Mouse (Mus musculus): ENCODE measurements around the gene Alx3. TPM values are rescaled to one million over a fixed set of nuclear protein-coding genes. Genes with fewer than 3 reads are reported as not detected.

Gene Alx3
- polyA plus RNA-seq (2015; fragmentation: Nextera tagmentation; extraction: Ambion mirVana): 0.28 and 0.53 TPM in 2 replicates

DNA sequence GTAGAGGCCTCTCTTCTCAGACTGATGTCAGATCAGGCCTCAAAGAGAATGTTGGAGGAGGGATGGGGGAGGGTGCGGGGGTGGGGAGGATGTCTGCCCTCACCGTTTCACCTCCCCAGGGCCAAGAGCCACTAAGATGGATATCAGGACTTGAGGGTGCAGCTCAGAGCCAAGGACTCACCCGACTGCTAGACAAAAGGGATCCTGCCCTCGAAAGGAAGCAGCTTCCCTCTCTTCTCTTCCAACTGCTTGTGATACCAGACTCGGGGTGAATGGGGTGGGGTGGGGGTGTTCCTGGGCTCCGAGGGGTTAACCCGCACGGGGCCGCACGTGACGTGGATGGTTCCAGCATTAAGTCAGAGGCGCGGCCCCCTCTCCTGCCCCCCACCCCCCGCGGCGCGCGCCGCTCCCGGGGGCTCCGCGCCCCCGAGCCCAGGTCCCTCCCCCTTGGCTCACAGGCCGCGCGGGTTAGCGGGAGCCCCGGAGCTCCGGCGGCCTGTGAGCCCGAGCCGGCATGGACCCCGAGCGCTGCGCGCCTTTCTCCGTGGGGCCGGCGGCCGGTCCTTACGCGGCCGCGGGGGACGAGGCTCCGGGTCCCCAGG is at the start of gene Alx3:
Alx3 (plus strand) TSS at position 370 of the 602 bp plus-strand sequence.
- no peak within 1 kb of the TSS for H3K27ac ChIP-seq (replicated peaks)
- H3K4me1 ChIP-seq: peaks cover 21% of the 10 kb centered on the region
- H3K9ac ChIP-seq: peak within 1 kb of the TSS; percentile 71
- peak within 1 kb of the TSS; percentile 74 for H3K4me2 ChIP-seq
- peak within 1 kb of the TSS; percentile 52 for H3K4me3 ChIP-seq
- peaks cover 97% of the 10 kb centered on the region for H3K27me3 ChIP-seq (replicated peaks)
- no peak for ATAC-seq (ENCODE audit: extremely low read depth, insufficient number of reproducible peaks, low FRiP score, low TSS enrichment)
- 1% methylated on average over 41 of the region's 46 CpGs for WGBS
- H3K36me3 ChIP-seq: no peaks in the 10 kb centered on the region
- no peaks in the 10 kb centered on the region for H3K9me3 ChIP-seq

DNA sequence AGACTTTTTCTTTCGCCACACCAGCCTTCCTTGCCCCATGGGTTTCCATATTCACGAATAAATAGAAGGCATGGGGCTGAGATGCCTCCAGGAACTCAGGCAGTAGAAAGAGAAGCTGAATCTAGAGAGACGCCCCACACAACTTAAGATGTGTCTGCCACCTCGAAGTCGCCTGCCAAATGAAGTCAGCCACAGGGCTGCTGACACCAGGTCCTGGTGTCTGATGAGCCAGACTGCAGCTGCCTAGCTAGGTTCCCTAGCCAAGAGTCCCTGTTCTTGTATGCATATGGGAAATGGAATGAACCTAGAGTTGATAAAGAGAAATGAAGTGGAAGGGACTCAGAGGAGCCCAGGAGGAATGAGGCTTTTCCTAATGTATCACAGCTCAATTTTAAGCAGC is 49.6 kb upstream of the Alx3 start:
- no peak overlapping the region for H3K9ac ChIP-seq
- H3K36me3 ChIP-seq: no peaks in the 10 kb centered on the region
- H3K27ac ChIP-seq (replicated peaks): no peak overlapping the region
- H3K4me1 ChIP-seq: peaks cover 10% of the 10 kb centered on the region
- H3K4me2 ChIP-seq: no peak overlapping the region
- H3K27me3 ChIP-seq (replicated peaks): peaks cover 39% of the 10 kb centered on the region
- WGBS: 58% methylated on average over 5 of the region's 5 CpGs
- ATAC-seq (ENCODE audit: extremely low read depth, insufficient number of reproducible peaks, low FRiP score, low TSS enrichment): no peak
- no peak overlapping the region for H3K4me3 ChIP-seq
- H3K9me3 ChIP-seq: no peaks in the 10 kb centered on the region

DNA sequence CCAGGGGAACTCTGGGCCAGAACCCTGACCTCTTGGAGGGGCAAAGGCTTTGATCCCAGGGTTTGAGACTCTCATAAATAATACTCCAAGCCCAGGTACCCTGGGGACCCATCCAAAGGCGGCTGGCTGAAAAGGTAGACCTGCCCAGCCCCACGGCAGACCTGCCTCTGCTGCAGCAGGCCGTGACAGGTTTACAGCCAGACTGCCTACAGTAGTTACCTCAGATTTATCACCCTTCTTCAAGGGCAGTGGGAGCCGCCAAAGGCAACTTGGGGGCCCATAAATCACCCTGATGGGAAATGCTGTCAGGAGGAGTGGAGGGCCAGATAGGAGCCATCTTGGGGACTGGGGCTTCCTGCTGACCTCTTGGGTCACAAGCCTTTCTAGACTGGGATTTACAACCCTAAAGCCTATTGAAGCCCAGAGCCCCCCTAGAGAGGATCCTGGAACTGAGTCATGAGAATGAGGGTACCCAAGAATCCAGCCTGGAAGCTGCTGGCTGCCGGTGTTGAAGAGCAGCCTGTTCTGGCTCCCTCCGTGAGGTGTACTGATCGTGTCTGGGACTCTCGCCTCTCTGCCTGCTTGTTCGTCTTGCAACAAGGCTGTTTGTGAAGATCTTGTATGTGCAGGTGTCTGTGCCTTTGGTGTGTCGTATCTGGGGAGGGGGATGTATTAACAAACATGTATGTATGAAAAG is 49.0 kb upstream of the Alx3 start:
- H3K4me1 ChIP-seq: peaks cover 10% of the 10 kb centered on the region
- H3K4me2 ChIP-seq: no peak overlapping the region
- no peaks in the 10 kb centered on the region for H3K36me3 ChIP-seq
- WGBS: 66% methylated on average over 10 of the region's 10 CpGs
- H3K4me3 ChIP-seq: no peak overlapping the region
- ATAC-seq (ENCODE audit: extremely low read depth, insufficient number of reproducible peaks, low FRiP score, low TSS enrichment): no peak
- H3K9me3 ChIP-seq: no peaks in the 10 kb centered on the region
- H3K9ac ChIP-seq: no peak overlapping the region
- peaks cover 33% of the 10 kb centered on the region; the same call in 1 of the 2 replicates for H3K27me3 ChIP-seq (replicated peaks)
- H3K27ac ChIP-seq (replicated peaks): no peak overlapping the region

DNA sequence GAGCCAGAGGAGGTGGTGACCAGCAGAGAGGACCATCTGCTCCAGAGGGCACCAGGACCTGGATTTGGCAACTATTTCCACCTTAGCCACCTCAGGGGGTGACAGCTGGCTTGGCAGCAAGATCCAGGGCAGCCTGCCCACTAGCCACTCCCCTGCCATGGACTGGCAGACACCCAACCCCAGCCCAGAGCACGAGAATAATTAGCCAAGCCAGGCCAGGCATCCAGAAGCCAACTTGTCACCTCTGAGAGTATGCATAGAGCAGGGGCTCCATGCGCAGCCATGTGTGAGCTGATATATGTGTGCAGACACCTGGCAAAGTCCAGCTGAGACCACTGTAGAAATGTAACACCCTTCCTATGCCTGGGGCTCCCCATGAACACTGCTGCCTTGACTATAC is 47.9 kb upstream of the Alx3 start:
- 48% methylated on average over 2 of the region's 2 CpGs for WGBS
- no peak overlapping the region for H3K9ac ChIP-seq

DNA sequence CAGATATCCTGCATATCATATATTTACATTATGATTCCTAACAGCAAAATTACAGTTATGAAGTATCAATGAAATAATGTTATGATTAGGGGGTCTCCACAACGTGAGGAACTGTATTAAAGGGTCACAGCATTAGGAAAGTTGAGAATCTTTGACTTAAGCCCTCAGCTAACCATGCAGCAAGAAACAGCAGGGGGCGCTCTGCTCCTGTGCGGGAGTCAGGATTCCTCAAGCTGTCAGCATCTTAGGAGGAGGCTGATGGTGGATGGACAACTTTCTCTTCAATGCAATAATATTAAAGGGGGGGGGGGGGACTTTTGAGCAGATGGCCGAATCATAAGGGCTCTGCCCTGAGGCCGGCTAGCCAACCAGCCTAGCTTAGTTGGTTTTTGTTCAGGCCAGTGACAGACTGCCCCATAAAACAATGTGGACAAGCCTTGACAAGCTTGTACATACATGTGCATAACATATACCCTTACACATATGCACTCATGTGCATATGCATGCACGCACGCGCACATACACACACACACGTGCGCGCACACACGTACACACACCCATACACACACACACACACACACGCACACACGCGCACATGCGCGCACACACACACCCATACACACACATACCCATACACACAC is 44.3 kb upstream of the Alx3 start:
- peaks cover 7% of the 10 kb centered on the region for H3K4me1 ChIP-seq
- H3K27me3 ChIP-seq (replicated peaks): peaks cover 47% of the 10 kb centered on the region
- 69% methylated on average over 17 of the region's 17 CpGs for whole genome bisulfite sequencing
- H3K4me2 ChIP-seq: no peak overlapping the region
- no peak overlapping the region for H3K9ac ChIP-seq
- H3K9me3 ChIP-seq: no peaks in the 10 kb centered on the region
- no peak for ATAC-seq (ENCODE audit: extremely low read depth, insufficient number of reproducible peaks, low FRiP score, low TSS enrichment)
- H3K27ac ChIP-seq (replicated peaks): no peak overlapping the region
- H3K4me3 ChIP-seq: no peak overlapping the region
- no peaks in the 10 kb centered on the region for H3K36me3 ChIP-seq

More for the DNA sequence above, 47.9 kb upstream of the Alx3 start:
- H3K4me1 ChIP-seq: peaks cover 10% of the 10 kb centered on the region
- H3K4me2 ChIP-seq: no peak overlapping the region
- H3K27ac ChIP-seq (replicated peaks): no peak overlapping the region
- H3K4me3 ChIP-seq: no peak overlapping the region
- H3K9me3 ChIP-seq: no peaks in the 10 kb centered on the region
- H3K36me3 ChIP-seq: no peaks in the 10 kb centered on the region
- peaks cover 26% of the 10 kb centered on the region; the same call in 1 of the 2 replicates for H3K27me3 ChIP-seq (replicated peaks)
- ATAC-seq (ENCODE audit: extremely low read depth, insufficient number of reproducible peaks, low FRiP score, low TSS enrichment): no peak

DNA sequence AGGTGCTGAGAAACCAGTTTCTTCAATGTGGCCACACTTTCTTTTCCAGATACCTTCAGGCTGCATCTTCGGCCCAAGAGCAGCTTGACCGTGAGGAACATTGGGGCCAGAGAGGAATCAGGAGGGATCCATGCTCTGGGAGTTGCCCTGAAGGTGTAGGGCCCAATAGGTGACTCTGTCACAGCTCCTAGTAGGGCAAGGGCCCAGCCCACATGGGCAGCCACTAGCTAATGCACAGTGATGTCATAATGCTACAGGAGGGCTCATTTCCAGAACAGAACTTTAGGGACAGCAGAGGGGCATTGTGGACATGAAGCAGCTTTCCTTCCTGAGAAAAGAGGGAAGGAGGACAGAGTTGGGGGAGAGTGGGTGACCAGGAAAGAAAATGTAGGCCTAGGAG is 40.0 kb upstream of the Alx3 start, which contains the start of gene Ubl4b:
Ubl4b (minus strand) TSS at position 232 of the 400 bp plus-strand sequence.
- Histone ChIP-seq H3K27ac (replicated peaks) (no peak within 1 kb of the TSS), H3K36me3 (no peaks in the 10 kb centered on the region), H3K9ac (no peak within 1 kb of the TSS), H3K4me1 (peaks cover 6% of the 10 kb centered on the region; the same call in 1 of the 2 replicates), H3K4me3 (no peak within 1 kb of the TSS), H3K27me3 (replicated peaks) (peaks cover 53% of the 10 kb centered on the region), H3K9me3 (no peaks in the 10 kb centered on the region), H3K4me2 (no peak within 1 kb of the TSS)
- WGBS: 80% methylated on average over 2 of the region's 2 CpGs
- ATAC-seq (ENCODE audit: extremely low read depth, insufficient number of reproducible peaks, low FRiP score, low TSS enrichment): no peak

DNA sequence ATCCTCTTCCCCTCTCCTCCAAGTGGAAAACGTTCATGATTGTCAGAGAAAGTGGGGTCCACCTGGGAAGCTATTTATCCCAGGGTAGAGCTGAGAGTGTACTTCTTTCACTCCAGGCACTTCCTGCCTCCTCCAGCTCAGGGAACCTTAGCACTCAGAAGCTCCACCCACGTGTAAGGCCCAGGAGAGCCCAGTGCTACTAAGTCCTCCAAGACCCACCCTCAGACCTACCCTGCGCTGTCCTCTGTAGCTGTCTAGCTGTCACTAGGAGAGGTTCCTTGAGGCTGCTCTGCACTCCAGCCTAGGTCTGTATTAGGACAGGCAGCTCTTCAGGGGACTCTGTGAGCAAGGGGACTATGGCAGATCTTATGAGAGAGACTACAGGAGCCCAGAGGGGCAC is 36.1 kb upstream of the Alx3 start:
- ATAC-seq (ENCODE audit: extremely low read depth, insufficient number of reproducible peaks, low FRiP score, low TSS enrichment): no peak
- no peak overlapping the region for H3K27ac ChIP-seq (replicated peaks)
- H3K4me2 ChIP-seq: no peak overlapping the region
- H3K9me3 ChIP-seq: no peaks in the 10 kb centered on the region
- no peak overlapping the region for H3K9ac ChIP-seq
- peaks cover 41% of the 10 kb centered on the region for H3K4me1 ChIP-seq
- no peaks in the 10 kb centered on the region for H3K36me3 ChIP-seq
- H3K4me3 ChIP-seq: no peak overlapping the region
- peaks cover 45% of the 10 kb centered on the region for H3K27me3 ChIP-seq (replicated peaks)
- WGBS: 21% methylated on average over 3 of the region's 3 CpGs

DNA sequence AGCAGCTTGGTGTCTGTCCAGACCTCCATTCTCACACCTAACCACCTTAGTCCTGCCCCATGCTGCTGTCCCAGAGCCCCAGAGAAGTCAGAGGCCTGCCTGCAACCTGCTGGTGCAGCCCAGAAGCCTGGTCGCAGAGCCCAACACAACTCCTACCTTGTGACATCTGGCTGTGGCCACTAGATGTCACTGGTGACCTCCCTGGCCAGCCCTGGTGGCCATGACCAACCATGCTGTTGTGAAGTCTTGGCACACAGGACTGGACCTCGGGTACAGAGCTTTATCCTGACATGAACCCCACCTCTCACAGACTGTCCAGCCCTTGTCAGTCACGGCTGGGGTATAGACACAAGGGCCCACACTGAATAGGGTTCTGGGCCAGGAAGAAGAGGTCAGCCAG is 35.6 kb upstream of the Alx3 start:
- ATAC-seq (ENCODE audit: extremely low read depth, insufficient number of reproducible peaks, low FRiP score, low TSS enrichment): 0 out of 2 replicates have a peak, but pooled peaks have one; percentile 32
- no peak overlapping the region for H3K4me2 ChIP-seq
- no peak overlapping the region for H3K27ac ChIP-seq (replicated peaks)
- 7% methylated on average over 3 of the region's 3 CpGs for WGBS
- no peak overlapping the region for H3K9ac ChIP-seq
- H3K36me3 ChIP-seq: no peaks in the 10 kb centered on the region
- H3K27me3 ChIP-seq (replicated peaks): peaks cover 41% of the 10 kb centered on the region
- H3K4me1 ChIP-seq: peaks cover 45% of the 10 kb centered on the region
- H3K4me3 ChIP-seq: no peak overlapping the region
- H3K9me3 ChIP-seq: no peaks in the 10 kb centered on the region

DNA sequence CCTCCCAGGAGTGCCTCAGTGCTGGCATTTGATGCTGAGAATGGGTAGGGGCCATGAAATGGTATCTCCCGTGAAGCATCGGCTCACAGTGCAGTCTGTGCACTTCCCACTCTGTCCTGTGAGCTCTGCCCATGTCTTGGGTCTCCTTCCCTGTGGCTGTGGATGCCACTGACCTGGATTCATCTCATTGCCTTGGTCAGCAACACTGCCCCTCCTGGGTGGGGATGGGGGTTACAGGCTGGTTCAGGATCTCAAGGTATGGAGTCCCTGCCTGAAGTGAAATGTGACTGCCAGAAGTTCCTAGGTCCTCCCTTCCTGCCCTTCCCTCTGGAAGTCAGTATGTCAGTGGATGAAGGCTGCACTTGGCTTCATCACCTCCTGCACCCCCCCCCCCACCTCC is 32.7 kb upstream of the Alx3 start:
- Histone ChIP-seq H3K36me3 (no peaks in the 10 kb centered on the region), H3K27me3 (replicated peaks) (peaks cover 33% of the 10 kb centered on the region), H3K4me1 (peaks cover 71% of the 10 kb centered on the region), H3K9ac (no peak overlapping the region), H3K4me2 (no peak overlapping the region), H3K27ac (replicated peaks) (no peak overlapping the region), H3K9me3 (no peaks in the 10 kb centered on the region), H3K4me3 (no peak overlapping the region)
- 52% methylated on average over 2 of the region's 2 CpGs for WGBS
- ATAC-seq (ENCODE audit: extremely low read depth, insufficient number of reproducible peaks, low FRiP score, low TSS enrichment): no peak

DNA sequence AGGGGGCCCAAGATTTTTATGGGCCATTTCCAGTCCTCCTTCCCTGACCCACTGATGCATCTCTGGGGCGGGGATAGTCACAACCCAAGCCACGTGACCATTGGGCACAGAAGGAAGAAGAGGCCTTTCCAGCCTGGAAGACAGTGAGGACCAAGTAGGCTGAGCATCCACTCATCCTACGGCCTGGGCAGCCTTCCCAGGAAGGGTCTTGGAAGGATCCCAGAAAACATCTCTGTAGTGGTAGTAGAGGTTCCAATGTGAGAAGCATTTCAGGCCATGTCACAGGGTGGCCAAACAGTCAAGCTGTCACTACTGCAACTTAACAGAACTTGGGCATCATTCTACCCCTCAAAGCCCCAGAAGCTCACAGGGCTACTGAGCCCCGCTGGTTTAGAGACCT is 32.2 kb upstream of the Alx3 start:
- peak overlapping the region; percentile 91 for H3K27ac ChIP-seq (replicated peaks)
- H3K9me3 ChIP-seq: no peaks in the 10 kb centered on the region
- H3K9ac ChIP-seq: no peak overlapping the region
- H3K4me2 ChIP-seq: no peak overlapping the region
- 86% methylated on average over 4 of the region's 4 CpGs for WGBS
- peaks cover 74% of the 10 kb centered on the region for H3K4me1 ChIP-seq
- no peaks in the 10 kb centered on the region for H3K36me3 ChIP-seq
- peaks cover 31% of the 10 kb centered on the region for H3K27me3 ChIP-seq (replicated peaks)
- ATAC-seq (ENCODE audit: extremely low read depth, insufficient number of reproducible peaks, low FRiP score, low TSS enrichment): no peak
- H3K4me3 ChIP-seq: no peak overlapping the region

DNA sequence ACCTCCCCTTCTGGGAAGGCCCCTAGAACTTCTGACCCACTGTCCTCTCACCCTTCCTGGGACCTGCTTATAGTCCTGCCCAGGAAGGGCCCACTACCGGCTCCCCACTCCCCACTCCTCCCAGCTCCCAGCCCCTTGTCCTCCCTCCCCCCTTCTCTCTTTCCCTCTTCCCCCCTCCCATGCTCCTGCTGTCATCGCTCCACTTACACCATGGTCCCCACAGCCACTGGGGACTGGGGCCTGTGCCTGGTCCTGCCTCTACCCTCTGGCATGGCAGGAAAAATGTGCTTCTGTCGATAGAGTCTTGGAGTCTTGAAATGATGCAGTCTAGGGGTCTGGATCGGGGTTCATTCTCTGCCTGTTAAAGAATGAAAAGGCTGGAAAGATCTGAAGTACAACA is 31.0 kb upstream of the Alx3 start:
- peak overlapping the region; percentile 91 for H3K27ac ChIP-seq (replicated peaks)
- no peak overlapping the region for H3K4me3 ChIP-seq
- peaks cover 24% of the 10 kb centered on the region for H3K27me3 ChIP-seq (replicated peaks)
- H3K4me1 ChIP-seq: peaks cover 87% of the 10 kb centered on the region
- no peaks in the 10 kb centered on the region for H3K9me3 ChIP-seq
- no peaks in the 10 kb centered on the region for H3K36me3 ChIP-seq
- 8% methylated on average over 4 of the region's 4 CpGs for WGBS
- peak; percentile 26; the same call in 1 of the 2 replicates for ATAC-seq (ENCODE audit: extremely low read depth, insufficient number of reproducible peaks, low FRiP score, low TSS enrichment)
- peak overlapping the region; percentile 64; the same call in 1 of the 2 replicates for H3K9ac ChIP-seq
- no peak overlapping the region for H3K4me2 ChIP-seq

Measured in heart, embryonic 13.5 days (tissue).